Mouse (Mus musculus): Measurements from ENCODE around the gene Gm20388. TPM values are rescaled to one million over a fixed set of nuclear protein-coding genes. Genes with fewer than 3 reads are reported as not detected.

Gm20388 gene
- polyA plus RNA-seq, 1 experiment from 2014 or later = not detected

GRCm38 (mm10) chr8:120688511-120688910, 777.9 kb downstream of the Gm20388 start:
- no peaks in the 10 kb centered on the region for H3K36me3 ChIP-seq (replicated peaks; ENCODE audit: control insufficient read depth, insufficient read depth)
- H3K27me3 ChIP-seq (ENCODE audit: control insufficient read depth, insufficient read depth, low read length) = no peaks in the 10 kb centered on the region
- H3K9ac ChIP-seq = no peak overlapping the region
- no peak for DNase-seq (ENCODE audit: low spot score)
- no peaks in the 10 kb centered on the region for H3K9me3 ChIP-seq (ENCODE audit: control insufficient read depth, low read length)
- no peak for ATAC-seq (ENCODE audit: low FRiP score)
- H3K4me1 ChIP-seq (replicated peaks; ENCODE audit: control insufficient read depth, insufficient read depth, low read length) = no peaks in the 10 kb centered on the region
- WGBS = 89% methylated on average over 7 of the region's 7 CpGs
- no peak overlapping the region for H3K4me2 ChIP-seq (replicated peaks)
- no peak overlapping the region for H3K4me3 ChIP-seq (replicated peaks; ENCODE audit: low read length)
- H3K27ac ChIP-seq = no peak overlapping the region

- DNase-seq (ENCODE audit: low spot score) (no peak), ATAC-seq (ENCODE audit: low FRiP score) (no peak)
- H3K27ac ChIP-seq = no peak overlapping the region
- no peak overlapping the region for H3K4me2 ChIP-seq (replicated peaks)
- no peaks in the 10 kb centered on the region for H3K9me3 ChIP-seq (ENCODE audit: control insufficient read depth, low read length)
- 70% methylated on average over 4 of the region's 4 CpGs for WGBS
- H3K9ac ChIP-seq = no peak overlapping the region
- no peaks in the 10 kb centered on the region; the same call in 1 of the 2 replicates for H3K4me1 ChIP-seq (replicated peaks; ENCODE audit: control insufficient read depth, insufficient read depth, low read length)
- H3K36me3 ChIP-seq (replicated peaks; ENCODE audit: control insufficient read depth, insufficient read depth) = no peaks in the 10 kb centered on the region
- H3K4me3 ChIP-seq (replicated peaks; ENCODE audit: low read length) = no peak overlapping the region
- H3K27me3 ChIP-seq (ENCODE audit: control insufficient read depth, insufficient read depth, low read length) = no peaks in the 10 kb centered on the region
These were observed 782.3 kb downstream of the Gm20388 start for GRCm38 (mm10) chr8:120692934-120693333.

- no peaks in the 10 kb centered on the region; the same call in 1 of the 2 replicates for H3K4me1 ChIP-seq (replicated peaks; ENCODE audit: control insufficient read depth, insufficient read depth, low read length)
- H3K4me2 ChIP-seq (replicated peaks) = no peak overlapping the region
- no peak overlapping the region for H3K9ac ChIP-seq
- DNase-seq (ENCODE audit: low spot score) (no peak), ATAC-seq (ENCODE audit: low FRiP score) (no peak)
- WGBS = 52% methylated on average over 22 of the region's 22 CpGs
- no peak overlapping the region for H3K27ac ChIP-seq
- H3K27me3 ChIP-seq (ENCODE audit: control insufficient read depth, insufficient read depth, low read length) = no peaks in the 10 kb centered on the region
- no peaks in the 10 kb centered on the region for H3K9me3 ChIP-seq (ENCODE audit: control insufficient read depth, low read length)
- H3K4me3 ChIP-seq (replicated peaks; ENCODE audit: low read length) = no peak overlapping the region
- no peaks in the 10 kb centered on the region for H3K36me3 ChIP-seq (replicated peaks; ENCODE audit: control insufficient read depth, insufficient read depth)
These were observed 783.3 kb downstream of the Gm20388 start for GRCm38 (mm10) chr8:120693861-120694493.

- Histone ChIP-seq H3K9ac (no peak overlapping the region), H3K4me1 (replicated peaks; ENCODE audit: control insufficient read depth, insufficient read depth, low read length) (no peaks in the 10 kb centered on the region; the same call in 1 of the 2 replicates), H3K9me3 (ENCODE audit: control insufficient read depth, low read length) (no peaks in the 10 kb centered on the region), H3K4me3 (replicated peaks; ENCODE audit: low read length) (no peak overlapping the region), H3K36me3 (replicated peaks; ENCODE audit: control insufficient read depth, insufficient read depth) (no peaks in the 10 kb centered on the region), H3K27me3 (ENCODE audit: control insufficient read depth, insufficient read depth, low read length) (no peaks in the 10 kb centered on the region), H3K27ac (0 out of 2 replicates have a peak overlapping the region, but pooled peaks have one; percentile 26), H3K4me2 (replicated peaks) (no peak overlapping the region)
- ATAC-seq (ENCODE audit: low FRiP score) (no peak), DNase-seq (ENCODE audit: low spot score) (peak; percentile 41)
- 52% methylated on average over 13 of the region's 13 CpGs for WGBS
These were observed 785.9 kb downstream of the Gm20388 start for GRCm38 (mm10) chr8:120696401-120697153.

- Histone ChIP-seq H3K4me1 (replicated peaks; ENCODE audit: control insufficient read depth, insufficient read depth, low read length) (no peaks in the 10 kb centered on the region; the same call in 1 of the 2 replicates), H3K27me3 (ENCODE audit: control insufficient read depth, insufficient read depth, low read length) (no peaks in the 10 kb centered on the region; the same call in 1 of the 2 replicates), H3K36me3 (replicated peaks; ENCODE audit: control insufficient read depth, insufficient read depth) (no peaks in the 10 kb centered on the region), H3K4me3 (replicated peaks; ENCODE audit: low read length) (no peak overlapping the region), H3K9me3 (ENCODE audit: control insufficient read depth, low read length) (no peaks in the 10 kb centered on the region), H3K4me2 (replicated peaks) (no peak overlapping the region), H3K9ac (no peak overlapping the region), H3K27ac (no peak overlapping the region)
- 78% methylated on average over 17 of the region's 17 CpGs for WGBS
- peak; percentile 36 for DNase-seq (ENCODE audit: low spot score)
- ATAC-seq (ENCODE audit: low FRiP score) = no peak
These were observed 786.7 kb downstream of the Gm20388 start for GRCm38 (mm10) chr8:120697154-120697978.

- Histone ChIP-seq H3K4me3 (replicated peaks; ENCODE audit: low read length) (no peak overlapping the region), H3K9me3 (ENCODE audit: control insufficient read depth, low read length) (no peaks in the 10 kb centered on the region), H3K9ac (no peak overlapping the region), H3K4me2 (replicated peaks) (no peak overlapping the region), H3K4me1 (replicated peaks; ENCODE audit: control insufficient read depth, insufficient read depth, low read length) (no peaks in the 10 kb centered on the region; the same call in 1 of the 2 replicates), H3K27ac (no peak overlapping the region), H3K36me3 (replicated peaks; ENCODE audit: control insufficient read depth, insufficient read depth) (no peaks in the 10 kb centered on the region), H3K27me3 (ENCODE audit: control insufficient read depth, insufficient read depth, low read length) (no peaks in the 10 kb centered on the region; the same call in 1 of the 2 replicates)
- no peak for ATAC-seq (ENCODE audit: low FRiP score)
- no peak for DNase-seq (ENCODE audit: low spot score)
These were observed 787.3 kb downstream of the Gm20388 start for GRCm38 (mm10) chr8:120697979-120698272.

GRCm38 (mm10) chr8:120698426-120698825, 787.8 kb downstream of the Gm20388 start:
- Histone ChIP-seq H3K27ac (no peak overlapping the region), H3K27me3 (ENCODE audit: control insufficient read depth, insufficient read depth, low read length) (no peaks in the 10 kb centered on the region; the same call in 1 of the 2 replicates), H3K9ac (no peak overlapping the region), H3K9me3 (ENCODE audit: control insufficient read depth, low read length) (no peaks in the 10 kb centered on the region), H3K4me2 (replicated peaks) (no peak overlapping the region), H3K36me3 (replicated peaks; ENCODE audit: control insufficient read depth, insufficient read depth) (no peaks in the 10 kb centered on the region), H3K4me1 (replicated peaks; ENCODE audit: control insufficient read depth, insufficient read depth, low read length) (no peaks in the 10 kb centered on the region; the same call in 1 of the 2 replicates), H3K4me3 (replicated peaks; ENCODE audit: low read length) (no peak overlapping the region)
- ATAC-seq (ENCODE audit: low FRiP score) = no peak
- 90% methylated on average over 7 of the region's 7 CpGs for WGBS
- no peak for DNase-seq (ENCODE audit: low spot score)

GRCm38 (mm10) chr8:120699079-120699478, 788.4 kb downstream of the Gm20388 start:
- Histone ChIP-seq H3K4me3 (replicated peaks; ENCODE audit: low read length) (no peak overlapping the region), H3K4me2 (replicated peaks) (no peak overlapping the region), H3K9ac (no peak overlapping the region), H3K4me1 (replicated peaks; ENCODE audit: control insufficient read depth, insufficient read depth, low read length) (no peaks in the 10 kb centered on the region; the same call in 1 of the 2 replicates), H3K27ac (no peak overlapping the region), H3K27me3 (ENCODE audit: control insufficient read depth, insufficient read depth, low read length) (no peaks in the 10 kb centered on the region; the same call in 1 of the 2 replicates), H3K9me3 (ENCODE audit: control insufficient read depth, low read length) (no peaks in the 10 kb centered on the region), H3K36me3 (replicated peaks; ENCODE audit: control insufficient read depth, insufficient read depth) (no peaks in the 10 kb centered on the region)
- ATAC-seq (ENCODE audit: low FRiP score) (no peak), DNase-seq (ENCODE audit: low spot score) (no peak)
- WGBS = 80% methylated on average over 6 of the region's 6 CpGs

GRCm38 (mm10) chr8:120699565-120699964, 788.9 kb downstream of the Gm20388 start:
- Histone ChIP-seq H3K9me3 (ENCODE audit: control insufficient read depth, low read length) (no peaks in the 10 kb centered on the region), H3K4me3 (replicated peaks; ENCODE audit: low read length) (no peak overlapping the region), H3K27me3 (ENCODE audit: control insufficient read depth, insufficient read depth, low read length) (no peaks in the 10 kb centered on the region; the same call in 1 of the 2 replicates), H3K9ac (no peak overlapping the region), H3K4me2 (replicated peaks) (no peak overlapping the region), H3K27ac (no peak overlapping the region), H3K36me3 (replicated peaks; ENCODE audit: control insufficient read depth, insufficient read depth) (no peaks in the 10 kb centered on the region), H3K4me1 (replicated peaks; ENCODE audit: control insufficient read depth, insufficient read depth, low read length) (no peaks in the 10 kb centered on the region; the same call in 1 of the 2 replicates)
- WGBS = 71% methylated on average over 2 of the region's 2 CpGs
- DNase-seq (ENCODE audit: low spot score) = no peak
- ATAC-seq (ENCODE audit: low FRiP score) = no peak
